Mouse (Mus musculus) kidney, adult 2 months (tissue): ENCODE results near the gene Samd13. TPM values are rescaled to one million over a fixed set of nuclear protein-coding genes. Genes with fewer than 3 reads are reported as not detected.

Experiments used
- DNase-seq: peaks from one replicate; pipeline ENCODE4 v3.0.0; 2021
- H3K27ac ChIP-seq: fragments of 200-500 bp; 2 replicates; pipeline ENCODE4 v1.5.1; 2012; ENCODE audit warnings: low read depth, low read length, control low read depth, inconsistent platforms; ENCODE audit not compliant: insufficient read depth
- H3K27me3 ChIP-seq: fragments of 200-500 bp; replicated peaks from 2 replicates; pipeline ENCODE4 v1.6.1; 2012; ENCODE audit warnings: mild to moderate bottlenecking, moderate library complexity, low read length, inconsistent platforms; ENCODE audit not compliant: control insufficient read depth, insufficient read depth
- H3K36me3 ChIP-seq: fragments of 200-500 bp; 2 replicates; pipeline ENCODE4 v1.6.1; 2012; ENCODE audit warnings: mild to moderate bottlenecking, moderate library complexity, low read length, inconsistent platforms; ENCODE audit not compliant: control insufficient read depth, insufficient read depth
- H3K4me1 ChIP-seq: fragments of 200-500 bp; 2 replicates; pipeline ENCODE4 v1.6.1; 2011; ENCODE audit warnings: low read length; ENCODE audit not compliant: control insufficient read depth, insufficient read depth
- H3K4me3 ChIP-seq: fragments of 200-500 bp; 2 replicates; pipeline ENCODE4 v1.5.1; 2011; ENCODE audit warnings: mild to moderate bottlenecking, low read depth, low read length, control low read depth; ENCODE audit not compliant: insufficient read depth
- CTCF ChIP-seq: fragments of 200-500 bp; conservative IDR thresholded peaks from 2 replicates; pipeline ENCODE4 v1.5.1; 2011; ENCODE audit warnings: low read depth, mild to moderate bottlenecking, control low read depth, low read length, moderate library complexity, mixed read lengths; ENCODE audit not compliant: insufficient read depth, insufficient read length
- POLR2A ChIP-seq: fragments of 200-500 bp; IDR thresholded peaks from one replicate; pipeline ENCODE4 v1.6.1; 2011; ENCODE audit warnings: low read depth, low read length, control low read depth
- WGBS: fragments of 180-500 bp; shearing (Covaris S2); methylation state at CpG from one replicate; pipeline ENCODE4 v1.1.7; 2018; 5-methylcytosine and 5-hydroxymethylcytosine counted together
- polyA plus RNA-seq: library from polyadenylated mRNA; depleted of rRNA; stranded (reverse); fragments of >200 nt; gene quantifications from 2 replicates; pipeline ENCODE4 v1.2.3, GENCODE M21; 2012

Samd13 gene
- polyA plus RNA-seq, 1 experiment, result 0.11 TPM

DNA sequence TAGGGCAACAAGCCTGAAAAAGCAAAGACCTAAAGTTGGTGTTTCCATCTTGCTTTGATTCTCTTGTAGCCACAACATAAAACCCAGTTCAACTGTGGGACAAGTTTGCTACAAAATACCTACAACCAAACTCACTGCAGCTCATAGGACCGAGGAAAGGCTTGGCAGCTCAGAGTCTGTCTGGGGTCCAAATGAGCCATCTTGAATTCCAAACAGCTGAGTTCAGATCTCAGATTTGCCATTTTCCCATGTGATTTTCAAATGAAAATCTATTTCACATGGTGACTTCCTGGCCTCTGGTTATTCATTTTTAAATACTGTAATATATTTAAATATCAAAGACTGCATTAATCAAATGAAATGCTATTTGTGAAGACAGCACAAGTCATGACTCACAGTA is 10.3 kb downstream of the Samd13 start:
- no peak overlapping the region for H3K4me3 ChIP-seq
- 83% methylated on average over 1 of the region's 1 CpGs for WGBS
- H3K4me1 ChIP-seq, result no peaks in the 10 kb centered on the region
- TF ChIP-seq CTCF, result no peak
- TF ChIP-seq POLR2A, result no peak
- H3K27ac ChIP-seq, result no peak overlapping the region
- H3K36me3 ChIP-seq, result no peaks in the 10 kb centered on the region
- DNase-seq, result no peak
- no peaks in the 10 kb centered on the region for H3K27me3 ChIP-seq

DNA sequence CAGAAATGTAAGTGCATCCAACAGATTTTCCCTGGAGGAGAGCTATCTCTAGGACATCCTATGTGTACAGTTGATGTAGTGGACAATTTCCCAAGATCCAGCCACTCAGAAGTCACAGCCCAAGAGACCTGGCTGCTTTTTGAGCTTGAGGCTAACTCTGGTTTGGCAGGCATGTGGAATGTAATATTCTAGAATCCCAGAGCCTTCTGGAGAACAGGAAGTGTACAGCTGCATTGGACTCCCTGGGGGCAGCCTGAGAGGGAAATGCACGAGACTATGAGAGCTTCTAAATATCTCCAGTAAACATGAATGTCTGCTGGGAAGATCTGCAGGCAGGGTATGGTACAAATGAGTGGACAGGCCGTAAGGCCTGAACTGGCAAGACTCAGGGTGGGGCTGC is 14.3 kb downstream of the Samd13 start:
- no peak overlapping the region for H3K27ac ChIP-seq
- no peaks in the 10 kb centered on the region for H3K4me1 ChIP-seq
- H3K27me3 ChIP-seq, result no peaks in the 10 kb centered on the region
- DNase-seq, result peak; percentile 12
- H3K36me3 ChIP-seq, result no peaks in the 10 kb centered on the region
- no peak overlapping the region for H3K4me3 ChIP-seq
- TF ChIP-seq CTCF, result no peak
- no peak for TF ChIP-seq POLR2A
- WGBS, result 56% methylated on average over 2 of the region's 2 CpGs

DNA sequence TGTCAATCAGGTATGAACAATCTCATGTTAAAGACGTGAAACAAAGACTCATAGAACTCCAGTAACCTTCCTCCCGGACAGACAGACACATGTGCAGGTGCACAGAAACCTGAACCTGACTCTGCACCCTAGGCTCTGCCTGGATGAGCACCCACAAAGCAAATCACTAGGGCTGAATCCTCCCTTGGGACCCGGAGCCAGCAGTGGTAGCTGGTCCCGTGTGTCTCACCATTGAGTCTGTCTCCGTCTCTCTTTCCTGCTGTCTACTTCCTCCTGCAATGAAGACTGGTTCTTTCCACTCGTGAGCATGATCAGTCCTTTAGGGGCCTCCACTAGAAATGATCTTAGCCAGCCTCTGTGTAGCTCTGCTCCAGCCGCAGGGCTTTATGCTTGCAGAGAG is 23.5 kb downstream of the Samd13 start:
- WGBS, result 65% methylated on average over 7 of the region's 7 CpGs
- Histone ChIP-seq H3K36me3 (no peaks in the 10 kb centered on the region), H3K27me3 (no peaks in the 10 kb centered on the region), H3K4me1 (no peaks in the 10 kb centered on the region), H3K27ac (no peak overlapping the region), H3K4me3 (no peak overlapping the region)
- TF ChIP-seq CTCF, result no peak
- TF ChIP-seq POLR2A, result no peak
- DNase-seq, result no peak

DNA sequence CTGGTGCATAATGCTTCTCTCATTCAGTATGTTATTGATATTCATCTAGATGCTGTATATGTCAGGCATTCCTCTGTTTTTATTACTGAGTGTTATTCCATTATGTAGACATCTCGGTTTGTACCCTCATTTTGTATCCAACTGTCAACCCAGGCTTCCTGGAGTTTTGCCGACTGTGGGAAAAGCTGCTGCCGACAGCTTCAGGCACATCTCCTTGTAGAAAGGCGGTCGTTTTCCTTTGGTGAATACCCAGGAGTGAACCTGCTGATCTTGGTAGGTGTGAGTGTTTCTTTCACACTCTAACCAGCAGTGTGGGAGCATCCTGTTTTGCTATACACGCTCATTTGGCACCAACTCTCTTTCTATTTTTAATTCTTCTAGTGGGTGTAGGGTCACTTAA is 24.4 kb downstream of the Samd13 start:
- 60% methylated on average over 6 of the region's 6 CpGs for WGBS
- Histone ChIP-seq H3K27me3 (no peaks in the 10 kb centered on the region), H3K36me3 (no peaks in the 10 kb centered on the region), H3K4me3 (no peak overlapping the region), H3K4me1 (no peaks in the 10 kb centered on the region), H3K27ac (no peak overlapping the region)
- no peak for DNase-seq
- TF ChIP-seq POLR2A (no peak), CTCF (no peak)

DNA sequence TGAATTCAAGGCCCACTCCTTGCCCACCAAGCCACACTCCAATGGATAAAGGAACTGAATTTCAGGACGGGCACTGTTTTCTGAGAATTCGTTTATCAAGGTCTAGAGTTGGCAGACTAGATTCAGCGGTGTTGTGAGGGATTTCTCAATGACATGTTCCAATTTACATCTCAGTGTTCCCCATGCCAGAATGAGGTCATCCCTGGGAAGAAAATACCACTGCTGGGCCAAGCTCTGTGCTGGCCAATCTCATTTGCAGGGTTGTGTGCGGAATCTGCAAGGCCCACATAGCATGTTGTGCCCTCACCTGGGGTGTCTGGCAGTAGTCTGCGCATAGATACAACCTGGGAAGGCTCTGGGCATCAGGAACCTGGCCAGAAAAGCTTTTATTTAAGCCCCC is 26.1 kb downstream of the Samd13 start:
- no peak overlapping the region for H3K4me3 ChIP-seq
- no peaks in the 10 kb centered on the region for H3K4me1 ChIP-seq
- no peak for DNase-seq
- H3K36me3 ChIP-seq, result no peaks in the 10 kb centered on the region
- no peak overlapping the region for H3K27ac ChIP-seq
- no peaks in the 10 kb centered on the region for H3K27me3 ChIP-seq
- 95% methylated on average over 5 of the region's 5 CpGs for WGBS
- TF ChIP-seq CTCF (no peak), POLR2A (no peak)

DNA sequence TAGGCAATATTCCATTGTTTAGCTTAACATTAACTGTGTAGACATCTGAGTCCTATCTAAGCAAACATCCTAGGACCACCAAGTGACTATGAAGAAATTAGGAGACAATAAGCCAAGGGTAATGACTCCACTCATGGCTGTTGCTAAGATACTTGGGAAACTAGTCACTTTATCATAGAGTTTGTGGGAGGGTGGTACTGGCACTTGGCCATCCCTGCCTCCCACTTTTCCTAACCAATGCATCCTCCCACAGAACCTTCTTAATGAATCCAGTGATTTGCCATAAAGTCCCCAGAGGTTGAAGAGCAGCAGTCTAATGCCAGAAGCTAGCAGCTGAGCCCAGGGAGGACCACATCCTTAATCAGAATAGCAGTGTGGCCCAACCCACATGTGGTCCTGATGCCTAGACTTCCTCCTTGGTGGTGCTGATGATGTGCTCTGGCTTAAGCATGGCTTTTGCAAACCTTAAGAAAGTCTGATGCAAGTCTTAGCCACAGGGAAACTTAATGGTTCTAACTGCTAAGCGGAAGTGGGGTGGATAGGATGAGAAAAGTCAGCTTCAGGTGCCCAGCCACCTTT is 27.2 kb downstream of the Samd13 start:
- Histone ChIP-seq H3K27me3 (no peaks in the 10 kb centered on the region), H3K4me3 (no peak overlapping the region), H3K27ac (no peak overlapping the region), H3K36me3 (no peaks in the 10 kb centered on the region), H3K4me1 (no peaks in the 10 kb centered on the region)
- no peak for TF ChIP-seq CTCF
- no peak for TF ChIP-seq POLR2A
- WGBS, result 97% methylated on average over 1 of the region's 1 CpGs
- DNase-seq, result no peak

DNA sequence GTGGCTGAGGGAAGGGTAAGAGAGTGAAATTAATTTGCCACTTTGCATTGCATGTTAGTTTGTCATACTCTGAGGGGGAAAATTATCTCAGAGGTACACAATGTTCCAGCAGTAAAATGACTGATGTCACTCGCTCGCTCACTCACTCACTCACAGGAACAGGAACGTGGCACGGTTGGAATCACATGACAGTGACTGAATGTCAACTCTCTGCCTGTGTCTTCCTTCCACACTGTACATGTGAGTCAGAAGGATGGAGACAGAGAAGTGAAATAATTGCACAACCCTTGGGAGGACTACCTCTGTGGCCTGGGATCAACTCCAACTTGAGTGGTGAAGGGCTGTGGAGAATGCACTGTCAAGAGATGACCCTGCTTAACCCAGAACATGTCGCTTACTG is 28.0 kb downstream of the Samd13 start:
- H3K4me3 ChIP-seq, result no peak overlapping the region
- H3K4me1 ChIP-seq, result no peaks in the 10 kb centered on the region
- TF ChIP-seq POLR2A (no peak), CTCF (no peak)
- 85% methylated on average over 5 of the region's 5 CpGs for WGBS
- H3K36me3 ChIP-seq, result no peaks in the 10 kb centered on the region
- no peak for DNase-seq
- no peaks in the 10 kb centered on the region for H3K27me3 ChIP-seq
- no peak overlapping the region for H3K27ac ChIP-seq
